Mouse (Mus musculus) forebrain, embryonic 14.5 days (tissue): ENCODE data around the gene Polrmt. TPM values are rescaled to one million over a fixed set of nuclear protein-coding genes. Genes with fewer than 3 reads are reported as not detected.
A peak's percentile ranks its signal among the peaks of the same experiment; 100 is the strongest.

Experiments used
- ATAC-seq: fragments of 200-750 bp; cut with Nextera tagmentation; 2 replicates; pipeline ENCODE4 v1.8.0; 2017; ENCODE audit warnings: mild to moderate bottlenecking, moderate library complexity
- DNase-seq: peaks from one replicate; pipeline ENCODE4 v3.0.0-alpha.2; 2015; ENCODE audit warnings: low spot score
- H3K27ac ChIP-seq: fragments of 300-500 bp; sonication (generic); 2 replicates; pipeline ENCODE4 v1.5.1; 2014; ENCODE audit warnings: low read depth, mild to moderate bottlenecking, control low read depth, low read length, moderate library complexity
- H3K27me3 ChIP-seq: fragments of 300-500 bp; sonication (generic); replicated peaks from 2 replicates; pipeline ENCODE4 v1.6.1; 2014; ENCODE audit warnings: low read length, control low read depth, mixed read lengths; ENCODE audit not compliant: control insufficient read depth, insufficient read depth
- H3K36me3 ChIP-seq: fragments of 300-500 bp; sonication (generic); 2 replicates; pipeline ENCODE4 v1.6.1; 2014; ENCODE audit warnings: low read length, control low read depth; ENCODE audit not compliant: control insufficient read depth, insufficient read depth
- H3K4me1 ChIP-seq: fragments of 300-500 bp; sonication (generic); 2 replicates; pipeline ENCODE4 v1.6.1; 2014; ENCODE audit warnings: antibody characterized with exemption, low read length, control low read depth; ENCODE audit not compliant: control insufficient read depth, insufficient read depth
- H3K4me2 ChIP-seq: fragments of 300-500 bp; sonication (generic); 2 replicates; pipeline ENCODE4 v1.6.1; 2014; ENCODE audit warnings: mild to moderate bottlenecking, control low read depth, low read length
- H3K4me3 ChIP-seq: fragments of 300-500 bp; sonication (generic); 2 replicates; pipeline ENCODE4 v1.5.1; 2014; ENCODE audit warnings: low read depth, low read length, control low read depth
- H3K9ac ChIP-seq: fragments of 300-500 bp; sonication (generic); 2 replicates; pipeline ENCODE4 v1.6.1; 2014; ENCODE audit warnings: mild to moderate bottlenecking, low read length, control low read depth, moderate library complexity
- H3K9me3 ChIP-seq: fragments of 300-500 bp; sonication (generic); replicated peaks from 2 replicates; pipeline ENCODE4 v1.6.1; 2016; ENCODE audit warnings: low read length, control low read depth, mixed read lengths; ENCODE audit not compliant: control insufficient read depth
- WGBS: fragments of 180-500 bp; shearing (Covaris S2); extraction: QIAGEN DNeasy Blood & Tissue Kit; methylation state at CpG from one replicate; pipeline ENCODE4 v1.1.7; 2014; 5-methylcytosine and 5-hydroxymethylcytosine counted together
- polyA plus RNA-seq: library from polyadenylated mRNA; unstranded; fragments of >200 nt; fragmentation: Nextera tagmentation; extraction: Ambion mirVana; gene quantifications from 2 replicates; pipeline ENCODE4 v1.2.1, GENCODE M21; 2014

Gene Polrmt
- polyA plus RNA-seq, 1 experiment from 2014 or later, result 32.1 TPM

DNA sequence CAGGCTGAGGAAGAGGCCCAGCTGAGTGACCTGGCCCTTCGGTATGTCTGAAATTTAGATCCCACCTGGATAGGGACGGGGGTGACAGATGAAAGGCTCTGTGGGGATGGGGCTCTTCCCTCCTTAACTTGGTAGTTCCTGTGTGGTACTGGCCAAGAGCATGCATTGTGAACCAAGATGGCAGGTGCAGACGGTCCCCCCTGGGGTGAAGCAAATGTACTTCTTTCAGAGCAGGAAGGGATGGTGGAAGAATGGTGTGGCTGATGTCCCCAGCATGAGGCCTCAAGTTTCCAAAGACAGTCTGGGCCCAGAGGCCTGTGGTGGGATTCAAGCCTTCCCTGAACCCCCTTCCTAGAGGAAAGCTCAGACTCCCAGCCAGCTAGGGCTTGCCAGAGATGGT, 9.5 kb upstream of the Polrmt start:
- H3K36me3 ChIP-seq, result peaks cover 45% of the 10 kb centered on the region
- DNase-seq (no peak), ATAC-seq (no peak)
- no peak overlapping the region for H3K4me2 ChIP-seq
- 82% methylated on average over 3 of the region's 3 CpGs for WGBS
- H3K9ac ChIP-seq, result no peak overlapping the region
- H3K27ac ChIP-seq, result no peak overlapping the region
- no peak overlapping the region for H3K4me3 ChIP-seq
- no peaks in the 10 kb centered on the region for H3K9me3 ChIP-seq
- H3K27me3 ChIP-seq, result no peaks in the 10 kb centered on the region
- no peaks in the 10 kb centered on the region for H3K4me1 ChIP-seq

DNA sequence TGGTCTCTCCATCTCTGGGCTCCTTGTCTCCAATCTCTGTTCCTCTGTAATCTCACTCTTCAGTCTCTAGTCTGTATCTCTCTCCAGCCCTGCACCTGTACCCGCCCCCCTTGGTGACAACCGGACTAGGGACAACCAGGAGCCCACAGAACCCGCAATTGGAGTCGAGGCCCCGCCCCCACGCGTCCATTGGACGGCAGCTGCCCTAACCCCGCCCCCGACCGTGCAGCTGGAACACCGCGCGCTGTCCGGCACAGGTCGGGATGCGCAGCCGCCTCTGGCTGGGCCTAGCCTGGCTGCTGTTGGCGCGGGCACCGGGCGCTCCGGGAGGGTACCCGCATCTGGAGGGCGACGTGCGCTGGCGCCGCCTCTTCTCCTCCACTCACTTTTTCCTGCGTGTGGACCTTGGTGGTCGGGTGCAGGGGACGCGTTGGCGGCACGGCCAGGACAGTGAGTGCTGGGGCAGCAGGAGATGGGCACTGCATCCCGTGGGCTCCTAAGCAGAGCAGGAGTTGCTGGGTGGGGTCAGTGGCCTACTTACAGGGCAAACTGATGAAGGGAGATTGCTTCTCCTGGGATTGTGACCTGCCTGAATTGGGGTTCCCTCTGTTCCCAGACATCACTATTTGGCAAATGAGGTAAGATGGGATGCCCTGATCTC, 8.6 kb upstream of the Polrmt start, which contains the start of gene Fgf22:
Gene Fgf22, plus strand, starts transcription at position 221 of the 661 bp plus-strand sequence.
- WGBS, result 1% methylated on average over 36 of the region's 36 CpGs
- Histone ChIP-seq H3K27me3 (no peaks in the 10 kb centered on the region), H3K27ac (no peak within 1 kb of the TSS), H3K4me3 (peak within 1 kb of the TSS; percentile 26), H3K4me1 (no peaks in the 10 kb centered on the region), H3K4me2 (peak within 1 kb of the TSS; percentile 68), H3K9me3 (no peaks in the 10 kb centered on the region), H3K9ac (peak within 1 kb of the TSS; percentile 48; the same call in 1 of the 2 replicates), H3K36me3 (peaks cover 38% of the 10 kb centered on the region)
- DNase-seq, result peak; percentile 61
- peak; percentile 82 for ATAC-seq

DNA sequence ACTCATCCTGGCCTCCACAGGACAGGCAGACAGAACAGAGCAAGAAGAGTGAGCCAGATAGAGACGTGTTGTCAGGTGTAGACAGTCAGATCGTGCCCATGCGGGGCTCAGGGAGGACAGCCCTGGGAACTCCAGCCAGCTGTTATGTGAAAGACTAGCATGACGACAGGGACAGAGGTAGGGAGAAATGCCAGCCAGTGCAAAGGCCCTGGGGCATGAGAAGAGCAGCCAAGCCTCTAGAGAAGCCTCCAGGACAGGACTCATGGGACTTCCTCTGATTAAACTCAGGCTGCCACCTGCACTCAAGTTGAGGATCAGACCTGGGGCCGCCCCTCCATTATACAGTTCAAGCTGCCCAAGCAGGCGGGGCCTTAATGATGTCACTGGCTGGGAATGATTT, 2.1 kb upstream of the Polrmt start:
- H3K27me3 ChIP-seq, result no peaks in the 10 kb centered on the region
- H3K4me1 ChIP-seq, result no peaks in the 10 kb centered on the region; the same call in 1 of the 2 replicates
- no peaks in the 10 kb centered on the region for H3K9me3 ChIP-seq
- no peak overlapping the region for H3K27ac ChIP-seq
- DNase-seq (no peak), ATAC-seq (no peak)
- 82% methylated on average over 6 of the region's 6 CpGs for WGBS
- no peak overlapping the region for H3K4me3 ChIP-seq
- H3K4me2 ChIP-seq, result no peak overlapping the region
- H3K9ac ChIP-seq, result no peak overlapping the region
- H3K36me3 ChIP-seq, result peaks cover 12% of the 10 kb centered on the region

DNA sequence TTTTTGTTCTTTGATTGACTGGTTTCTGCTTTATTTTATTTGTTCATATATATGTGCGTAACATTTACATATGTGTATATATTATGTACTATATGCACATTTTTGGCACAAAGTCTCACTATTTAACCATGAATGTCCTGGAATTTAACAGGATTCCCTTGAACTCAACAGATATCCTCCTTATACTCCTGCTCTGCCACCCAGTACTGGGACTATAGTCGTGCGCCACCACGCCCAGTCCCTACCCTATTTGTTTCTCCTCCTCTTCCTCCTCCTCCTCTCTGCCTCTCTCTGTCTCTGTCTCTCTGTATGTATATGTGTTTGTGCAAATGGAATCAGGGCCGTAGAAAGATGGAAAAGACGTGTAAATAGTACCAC, 382 bp upstream of the Polrmt start:
- peaks cover 28% of the 10 kb centered on the region for H3K36me3 ChIP-seq
- no peaks in the 10 kb centered on the region for H3K27me3 ChIP-seq
- H3K9ac ChIP-seq, result no peak overlapping the region
- no peak overlapping the region for H3K4me3 ChIP-seq
- ATAC-seq (peak; percentile 60), DNase-seq (no peak)
- 24% methylated on average over 6 of the region's 6 CpGs for WGBS
- H3K4me1 ChIP-seq, result no peaks in the 10 kb centered on the region; the same call in 1 of the 2 replicates
- no peak overlapping the region for H3K27ac ChIP-seq
- no peaks in the 10 kb centered on the region for H3K9me3 ChIP-seq
- peak overlapping the region; percentile 42 for H3K4me2 ChIP-seq

DNA sequence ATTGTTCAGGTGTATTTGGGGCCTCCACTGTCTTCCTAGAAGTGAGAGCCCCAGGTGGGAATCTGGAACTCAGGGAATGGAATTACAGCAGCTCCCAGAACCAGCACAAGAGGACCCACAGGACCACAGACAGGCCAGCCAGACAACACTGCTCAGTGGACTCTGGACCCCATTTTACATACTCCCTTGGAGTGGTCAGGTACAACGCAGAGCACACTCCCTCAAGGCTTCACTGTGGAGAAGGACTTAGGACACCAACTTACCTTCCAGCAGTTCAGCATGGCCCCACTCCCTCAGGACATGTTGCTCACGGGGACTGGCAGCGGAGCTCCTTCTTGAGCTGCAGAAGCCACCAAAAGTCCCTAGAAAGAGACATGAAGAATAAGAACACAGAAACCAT, 970 bp downstream of the Polrmt start:
- Histone ChIP-seq H3K4me1 (no peaks in the 10 kb centered on the region; the same call in 1 of the 2 replicates), H3K36me3 (peaks cover 41% of the 10 kb centered on the region), H3K27me3 (no peaks in the 10 kb centered on the region), H3K9me3 (no peaks in the 10 kb centered on the region), H3K9ac (no peak overlapping the region), H3K27ac (no peak overlapping the region), H3K4me2 (peak overlapping the region; percentile 56; the same call in 1 of the 2 replicates), H3K4me3 (peak overlapping the region; percentile 41; the same call in 1 of the 2 replicates)
- 87% methylated on average over 3 of the region's 3 CpGs for WGBS
- no peak for DNase-seq
- no peak for ATAC-seq

DNA sequence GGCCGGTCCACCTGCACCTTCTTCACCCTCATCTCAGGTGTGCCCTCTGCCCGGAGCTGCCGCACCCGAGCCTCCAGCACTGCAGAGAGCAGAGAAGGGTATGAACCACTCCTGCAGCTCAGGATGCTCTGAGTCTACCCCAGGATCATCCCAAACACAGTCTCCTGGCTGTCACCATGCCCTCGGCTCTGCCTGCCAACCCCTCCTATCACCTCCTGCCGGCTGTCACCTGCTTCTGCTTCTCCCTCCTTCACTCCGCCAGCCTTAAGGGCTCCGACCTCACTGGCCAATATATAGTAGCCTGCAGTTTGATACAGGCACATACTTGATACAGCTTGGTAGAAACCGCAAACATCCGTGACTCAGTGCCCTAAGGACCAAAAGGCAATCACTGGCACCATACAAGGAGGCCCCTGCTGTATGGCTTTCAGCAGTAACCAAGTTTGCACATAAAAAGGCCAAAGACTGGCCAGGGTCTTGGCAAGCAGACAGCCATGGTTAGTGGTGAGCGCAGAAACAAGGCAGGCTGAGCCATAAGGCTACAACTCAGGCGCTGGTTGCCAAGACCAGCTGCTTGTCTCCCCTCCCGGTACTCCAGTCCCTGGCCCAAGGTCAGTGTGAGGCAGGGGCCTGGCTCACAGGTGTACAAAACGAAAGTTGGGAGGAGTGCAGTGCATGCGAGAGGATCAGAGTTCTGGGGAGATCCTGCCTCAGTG, 2.6 kb downstream of the Polrmt start:
- Histone ChIP-seq H3K4me1 (no peaks in the 10 kb centered on the region; the same call in 1 of the 2 replicates), H3K9me3 (peaks cover 13% of the 10 kb centered on the region), H3K4me3 (no peak overlapping the region), H3K36me3 (peaks cover 57% of the 10 kb centered on the region), H3K27me3 (no peaks in the 10 kb centered on the region), H3K27ac (no peak overlapping the region), H3K9ac (no peak overlapping the region), H3K4me2 (no peak overlapping the region)
- no peak for DNase-seq
- ATAC-seq, result no peak
- WGBS, result 96% methylated on average over 15 of the region's 15 CpGs

DNA sequence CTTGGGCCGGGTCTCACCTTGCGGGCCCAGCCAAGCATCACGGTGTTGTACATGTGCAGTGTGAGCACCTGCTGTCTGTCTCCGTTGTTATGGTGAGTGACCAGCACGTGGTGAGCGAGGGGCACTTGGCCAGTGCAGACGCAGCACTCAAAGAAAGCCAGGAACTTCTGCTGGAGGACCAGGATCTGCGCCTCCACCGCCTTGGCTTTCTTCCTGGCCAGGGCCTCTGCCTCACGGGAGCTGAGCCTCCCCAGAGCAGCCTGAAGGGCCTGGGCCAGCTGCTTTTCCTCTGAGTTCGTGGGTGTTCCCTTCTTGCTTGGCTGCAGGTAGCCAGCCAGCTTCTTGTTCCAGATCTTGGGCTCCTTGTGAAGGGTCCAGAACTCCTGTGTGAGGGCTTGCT, 3.2 kb downstream of the Polrmt start:
- ATAC-seq (no peak), DNase-seq (no peak)
- Histone ChIP-seq H3K4me3 (no peak overlapping the region), H3K4me2 (no peak overlapping the region), H3K9ac (no peak overlapping the region), H3K4me1 (no peaks in the 10 kb centered on the region; the same call in 1 of the 2 replicates), H3K27ac (no peak overlapping the region), H3K27me3 (no peaks in the 10 kb centered on the region), H3K36me3 (peaks cover 64% of the 10 kb centered on the region), H3K9me3 (peaks cover 17% of the 10 kb centered on the region)
- 91% methylated on average over 11 of the region's 11 CpGs for WGBS

DNA sequence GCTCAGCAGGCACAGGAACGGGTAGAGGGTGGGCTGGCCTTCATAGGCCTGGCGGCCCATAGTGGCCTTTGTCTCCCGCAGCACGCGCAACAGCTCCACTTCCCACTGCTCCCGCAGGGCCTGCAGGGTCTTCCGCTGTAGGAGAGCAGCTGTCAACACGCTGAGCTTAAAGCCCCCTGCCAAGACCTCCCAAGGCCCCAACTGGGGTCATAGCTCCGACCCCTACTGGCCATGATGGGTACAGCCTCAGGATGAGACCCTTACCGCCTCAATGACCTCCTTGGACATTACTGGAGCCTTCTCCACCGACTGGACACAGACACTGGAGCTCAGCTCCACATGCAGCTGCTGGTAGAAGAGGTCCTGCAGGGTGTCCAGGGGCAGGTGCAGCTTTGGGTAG, 5.5 kb downstream of the Polrmt start:
- Histone ChIP-seq H3K4me2 (no peak overlapping the region), H3K9me3 (peaks cover 19% of the 10 kb centered on the region), H3K27ac (no peak overlapping the region), H3K4me3 (no peak overlapping the region), H3K27me3 (0 out of 2 replicates have a peak, but pooled peaks cover under 1% of the 10 kb centered on the region), H3K36me3 (peaks cover 86% of the 10 kb centered on the region), H3K4me1 (no peaks in the 10 kb centered on the region; the same call in 1 of the 2 replicates), H3K9ac (no peak overlapping the region)
- ATAC-seq (no peak), DNase-seq (no peak)
- WGBS, result 50% methylated on average over 11 of the region's 11 CpGs

DNA sequence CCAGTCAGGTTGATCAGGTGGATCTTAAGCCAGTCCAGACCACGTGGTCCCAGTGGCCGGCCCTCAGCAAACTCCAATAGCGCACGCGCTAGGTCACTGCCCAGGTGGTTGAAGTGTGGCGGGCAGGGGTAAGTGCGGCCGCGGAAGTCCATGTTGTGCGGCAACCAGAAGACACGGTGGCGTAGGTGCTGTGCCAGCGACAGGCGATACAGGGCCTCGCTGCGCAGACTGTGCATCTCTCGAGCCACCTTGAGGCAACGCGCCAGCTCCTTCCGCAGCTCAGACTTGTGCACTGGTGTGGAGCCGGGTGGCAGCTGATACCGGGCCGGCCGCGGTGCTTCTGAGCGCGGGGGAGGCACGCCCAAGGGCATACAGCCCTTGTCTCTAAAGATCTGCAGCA, 7.1 kb downstream of the Polrmt start:
- no peak overlapping the region for H3K4me3 ChIP-seq
- 97% methylated on average over 28 of the region's 28 CpGs for WGBS
- ATAC-seq, result no peak
- no peak for DNase-seq
- H3K27me3 ChIP-seq, result 0 out of 2 replicates have a peak, but pooled peaks cover 2% of the 10 kb centered on the region
- H3K27ac ChIP-seq, result no peak overlapping the region
- peaks cover 98% of the 10 kb centered on the region for H3K36me3 ChIP-seq
- no peak overlapping the region for H3K4me2 ChIP-seq
- H3K9me3 ChIP-seq, result peaks cover 19% of the 10 kb centered on the region
- H3K9ac ChIP-seq, result no peak overlapping the region
- no peaks in the 10 kb centered on the region for H3K4me1 ChIP-seq
